Mouse (Mus musculus): ENCODE measurements at regions not wholly inside any gene's neighbourhood (a gene's known extent, or its start where the extent isn't known, plus 50 kb on each side); places are given as distances from the start of the nearest gene placed in this dataset.

- TF ChIP-seq TAL1 (IDR thresholded peaks at IDR 0.05; ENCODE audit: low read length) (no peak), NRF1 (IDR thresholded peaks at IDR 0.05; ENCODE audit: insufficient read depth, low read depth, low read length, poor library complexity, severe bottlenecking) (no peak), ZNF384 (IDR thresholded peaks at IDR 0.05; ENCODE audit: low read depth, low read length) (no peak), RCOR1 (IDR thresholded peaks at IDR 0.05; ENCODE audit: low read depth, low read length) (no peak), ZKSCAN1 (IDR thresholded peaks at IDR 0.05; ENCODE audit: low read depth, low read length) (no peak), USF1 (IDR thresholded peaks at IDR 0.05; ENCODE audit: low read depth, low read length) (no peak), GABPA (IDR thresholded peaks at IDR 0.05; ENCODE audit: low read depth, low read length) (no peak), MYC (IDR thresholded peaks at IDR 0.05; ENCODE audit: low read depth, low read length) (no peak), CHD2 (IDR thresholded peaks at IDR 0.05; ENCODE audit: low read length) (no peak), SMC3 (IDR thresholded peaks at IDR 0.05; ENCODE audit: low read depth, low read length) (peak; percentile 68), RAD21 (IDR thresholded peaks at IDR 0.05; ENCODE audit: low read depth, low read length) (peak; percentile 50), POLR2AphosphoS5 (IDR thresholded peaks at IDR 0.05; ENCODE audit: borderline replicate concordance, low read depth, low read length) (no peak), NELFE (IDR thresholded peaks at IDR 0.05; ENCODE audit: low read depth, low read length) (no peak), USF2 (IDR thresholded peaks at IDR 0.05; ENCODE audit: borderline replicate concordance in 1 of 2, insufficient read depth in 1 of 2, low read depth in 1 of 2, low read length in 2 of 2) (no peak), TBP (IDR thresholded peaks at IDR 0.05; ENCODE audit: low read depth, low read length) (no peak), BHLHE40 (IDR thresholded peaks at IDR 0.05; ENCODE audit: borderline replicate concordance, low read depth, low read length) (no peak), MXI1 (IDR thresholded peaks at IDR 0.05; ENCODE audit: low read depth, low read length) (no peak), CTCF (IDR thresholded peaks at IDR 0.05 in 2 of 3, conservative IDR thresholded peaks at IDR 0.05 in 1 of 3; ENCODE audit: control insufficient read depth in 1 of 3, insufficient read depth in 1 of 3, low read depth in 2 of 3, low read length in 3 of 3, poor library complexity in 1 of 3, severe bottlenecking in 1 of 3) (peak; percentile 22 to 81 (median 77); a peak in 5 of 6 replicates), ZMIZ1 (IDR thresholded peaks at IDR 0.05; ENCODE audit: low read depth, low read length) (no peak)
- H3K9ac ChIP-seq (ENCODE audit: control insufficient read depth, low read depth, low read length, poor library complexity, severe bottlenecking) = no peak overlapping the region
- peak; percentile 51 for DNase-seq (ENCODE audit: low read depth, low spot score)
- H3K4me1 ChIP-seq (ENCODE audit: control insufficient read depth in 1 of 2, insufficient read depth in 2 of 2, low read length in 2 of 2) = no peaks in the 10 kb centered on the region
- no peak overlapping the region for H3K27ac ChIP-seq (ENCODE audit: control insufficient read depth, low read depth, low read length)
- no peaks in the 10 kb centered on the region for H3K36me3 ChIP-seq (ENCODE audit: control insufficient read depth in 1 of 2, insufficient read depth in 2 of 2, low read length in 2 of 2)
- no peaks in the 10 kb centered on the region for H3K9me3 ChIP-seq (replicated peaks; ENCODE audit: insufficient read depth, low read length)
- H3K4me3 ChIP-seq (ENCODE audit: control insufficient read depth in 1 of 2, insufficient read depth in 1 of 2, low read depth in 2 of 2, low read length in 2 of 2) = no peak overlapping the region
- H3K79me2 ChIP-seq (ENCODE audit: control insufficient read depth, insufficient read depth, low read length, poor library complexity) = no peaks in the 10 kb centered on the region
- H3K27me3 ChIP-seq (ENCODE audit: control insufficient read depth in 1 of 2, insufficient read depth in 2 of 2, low read length in 2 of 2) = no peaks in the 10 kb centered on the region; a peak in 2 of 4 replicates
Measured at GRCm38 (mm10) chr9:71358961-71359360, 126.8 kb downstream of the Polr2m start.

GRCm38 (mm10) chr9:71355721-71356120 lies 130.0 kb downstream of the Polr2m start:
- no peak overlapping the region for H3K9ac ChIP-seq (ENCODE audit: control insufficient read depth, low read depth, low read length, poor library complexity, severe bottlenecking)
- TF ChIP-seq EP300 (IDR thresholded peaks at IDR 0.05; ENCODE audit: low read depth in 1 of 2, low read length in 2 of 2) (no peak), POLR2AphosphoS5 (IDR thresholded peaks at IDR 0.05; ENCODE audit: borderline replicate concordance, low read depth, low read length) (no peak), KAT2A (conservative IDR thresholded peaks at IDR 0.05; ENCODE audit: low read depth, low read length) (no peak)
- no peaks in the 10 kb centered on the region for H3K79me2 ChIP-seq (ENCODE audit: control insufficient read depth, insufficient read depth, low read length, poor library complexity)
- peaks cover 0 to 2% of the 10 kb centered on the region in 2 experiments; a peak in 2 of 4 replicates for H3K27me3 ChIP-seq (ENCODE audit: control insufficient read depth in 1 of 2, insufficient read depth in 2 of 2, low read length in 2 of 2)
- H3K36me3 ChIP-seq (ENCODE audit: control insufficient read depth in 1 of 2, insufficient read depth in 2 of 2, low read length in 2 of 2) = no peaks in the 10 kb centered on the region
- no peaks in the 10 kb centered on the region for H3K9me3 ChIP-seq (replicated peaks; ENCODE audit: insufficient read depth, low read length)
- H3K27ac ChIP-seq (ENCODE audit: control insufficient read depth, low read depth, low read length) = no peak overlapping the region
- no peaks in the 10 kb centered on the region for H3K4me1 ChIP-seq (ENCODE audit: control insufficient read depth in 1 of 2, insufficient read depth in 2 of 2, low read length in 2 of 2)
- H3K4me3 ChIP-seq (ENCODE audit: control insufficient read depth in 1 of 2, insufficient read depth in 1 of 2, low read depth in 2 of 2, low read length in 2 of 2) = no peak overlapping the region
- no peak for DNase-seq (ENCODE audit: low read depth, low spot score)
